Mouse (Mus musculus): ENCODE measurements around the gene Brd3. TPM values are rescaled to one million over a fixed set of nuclear protein-coding genes. Genes with fewer than 3 reads are reported as not detected.

Gene Brd3
- polyA plus RNA-seq, 1 experiment from 2014 or later, result 147 TPM

- 62% methylated on average over 4 of the region's 4 CpGs for WGBS
- no peaks in the 10 kb centered on the region for H3K27me3 ChIP-seq (ENCODE audit: control insufficient read depth, insufficient read depth, low read length)
- no peak overlapping the region for H3K27ac ChIP-seq (ENCODE audit: low read depth, low read length)
- no peak overlapping the region for H3K4me3 ChIP-seq (ENCODE audit: low read length)
- peaks cover 48% of the 10 kb centered on the region for H3K4me1 ChIP-seq (ENCODE audit: control insufficient read depth, insufficient read depth, low read length)
- H3K36me3 ChIP-seq (ENCODE audit: control insufficient read depth, insufficient read depth, low read length), result peaks cover 29% of the 10 kb centered on the region
- no peak for ATAC-seq (ENCODE audit: low FRiP score, low TSS enrichment)
- H3K4me2 ChIP-seq (replicated peaks; ENCODE audit: low read depth, low read length), result no peak overlapping the region
- H3K9ac ChIP-seq (ENCODE audit: low read depth, low read length), result no peak overlapping the region
- no peaks in the 10 kb centered on the region for H3K9me3 ChIP-seq (ENCODE audit: control insufficient read depth, low read length)
Measured at GRCm38 (mm10) chr2:27469292-27469990, 38.0 kb downstream of the Brd3 start.

- WGBS, result 88% methylated on average over 4 of the region's 4 CpGs
Measured at GRCm38 (mm10) chr2:27462901-27463300, 44.6 kb downstream of the Brd3 start.

DNA sequence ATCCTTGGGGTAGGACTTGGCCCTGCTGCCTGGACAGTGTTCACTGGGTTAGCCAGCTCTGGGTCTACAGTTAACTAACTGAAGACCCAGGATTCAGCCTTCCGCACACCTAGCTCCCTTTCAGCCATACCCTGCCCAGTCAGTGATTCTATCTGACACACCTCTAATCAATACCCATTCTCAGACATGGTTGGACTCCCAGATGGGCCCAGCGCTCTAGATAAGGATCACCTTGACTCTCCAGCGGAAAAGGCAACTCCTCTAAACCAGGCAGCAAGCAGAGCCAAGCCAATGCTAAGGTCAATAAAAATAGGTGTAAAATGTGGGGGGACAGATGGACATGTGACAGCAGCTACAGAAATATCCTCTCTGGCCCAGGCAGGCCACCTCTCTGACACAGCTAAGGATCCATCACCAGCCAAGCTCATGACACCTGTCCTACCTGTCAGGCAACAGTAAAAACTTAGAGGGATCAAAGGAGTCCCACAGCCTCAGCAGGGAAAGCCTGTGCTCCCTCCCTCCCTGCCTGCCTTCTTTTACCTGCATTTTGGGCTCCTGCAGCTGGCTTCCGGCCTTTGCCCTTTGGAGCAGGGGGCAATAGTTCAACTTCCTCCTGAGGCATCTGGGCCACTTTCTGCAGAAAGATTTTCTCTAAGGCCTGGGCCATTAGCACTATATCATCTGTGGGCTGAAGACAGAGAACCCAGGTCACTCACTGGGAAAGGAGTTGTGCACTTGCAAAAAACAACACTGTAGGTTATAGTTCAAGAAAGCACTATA is 45.4 kb downstream of the Brd3 start:
- no peak for ATAC-seq (ENCODE audit: low FRiP score, low TSS enrichment)
- Histone ChIP-seq H3K27ac (ENCODE audit: low read depth, low read length) (no peak overlapping the region), H3K27me3 (ENCODE audit: control insufficient read depth, insufficient read depth, low read length) (no peaks in the 10 kb centered on the region), H3K9me3 (ENCODE audit: control insufficient read depth, low read length) (no peaks in the 10 kb centered on the region), H3K9ac (ENCODE audit: low read depth, low read length) (no peak overlapping the region), H3K4me2 (replicated peaks; ENCODE audit: low read depth, low read length) (no peak overlapping the region), H3K4me1 (ENCODE audit: control insufficient read depth, insufficient read depth, low read length) (no peaks in the 10 kb centered on the region), H3K36me3 (ENCODE audit: control insufficient read depth, insufficient read depth, low read length) (peaks cover 88% of the 10 kb centered on the region), H3K4me3 (ENCODE audit: low read length) (no peak overlapping the region)
- WGBS, result 86% methylated on average over 4 of the region's 4 CpGs

More at GRCm38 (mm10) chr2:27462901-27463300, 44.6 kb downstream of the Brd3 start:
- H3K9ac ChIP-seq (ENCODE audit: low read depth, low read length), result no peak overlapping the region
- no peak overlapping the region for H3K4me3 ChIP-seq (ENCODE audit: low read length)
- H3K4me1 ChIP-seq (ENCODE audit: control insufficient read depth, insufficient read depth, low read length), result no peaks in the 10 kb centered on the region
- no peaks in the 10 kb centered on the region for H3K27me3 ChIP-seq (ENCODE audit: control insufficient read depth, insufficient read depth, low read length)
- H3K4me2 ChIP-seq (replicated peaks; ENCODE audit: low read depth, low read length), result no peak overlapping the region
- H3K9me3 ChIP-seq (ENCODE audit: control insufficient read depth, low read length), result no peaks in the 10 kb centered on the region
- peaks cover 79% of the 10 kb centered on the region for H3K36me3 ChIP-seq (ENCODE audit: control insufficient read depth, insufficient read depth, low read length)
- ATAC-seq (ENCODE audit: low FRiP score, low TSS enrichment), result no peak
- H3K27ac ChIP-seq (ENCODE audit: low read depth, low read length), result no peak overlapping the region

GRCm38 (mm10) chr2:27460651-27461050 is 46.8 kb downstream of the Brd3 start:
- Histone ChIP-seq H3K9ac (ENCODE audit: low read depth, low read length) (no peak overlapping the region), H3K27ac (ENCODE audit: low read depth, low read length) (no peak overlapping the region), H3K36me3 (ENCODE audit: control insufficient read depth, insufficient read depth, low read length) (peaks cover 97% of the 10 kb centered on the region), H3K4me3 (ENCODE audit: low read length) (no peak overlapping the region), H3K9me3 (ENCODE audit: control insufficient read depth, low read length) (no peaks in the 10 kb centered on the region), H3K4me1 (ENCODE audit: control insufficient read depth, insufficient read depth, low read length) (no peaks in the 10 kb centered on the region), H3K27me3 (ENCODE audit: control insufficient read depth, insufficient read depth, low read length) (no peaks in the 10 kb centered on the region), H3K4me2 (replicated peaks; ENCODE audit: low read depth, low read length) (no peak overlapping the region)
- ATAC-seq (ENCODE audit: low FRiP score, low TSS enrichment), result no peak
- WGBS, result 68% methylated on average over 9 of the region's 9 CpGs

DNA sequence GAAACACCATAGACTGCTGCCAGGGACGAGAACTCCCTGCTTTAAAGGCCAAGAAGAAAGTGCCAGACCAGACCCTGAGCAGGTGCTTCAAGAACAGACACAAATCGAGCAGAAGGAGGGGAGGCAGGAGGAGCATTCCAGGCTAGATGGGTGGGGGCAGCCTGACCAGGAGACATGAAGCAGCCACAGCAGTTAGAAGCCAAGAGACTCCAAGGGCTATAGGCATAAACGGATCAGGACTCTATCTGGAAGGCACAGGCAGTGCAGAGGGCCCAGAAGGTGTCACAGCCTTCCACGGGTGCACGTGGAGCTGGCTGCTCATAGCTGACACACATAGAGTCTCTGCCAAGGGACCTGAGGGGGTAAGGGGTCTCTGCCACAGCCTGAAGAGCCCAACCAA is 47.3 kb downstream of the Brd3 start:
- no peak overlapping the region for H3K4me2 ChIP-seq (replicated peaks; ENCODE audit: low read depth, low read length)
- H3K4me1 ChIP-seq (ENCODE audit: control insufficient read depth, insufficient read depth, low read length), result no peaks in the 10 kb centered on the region
- 86% methylated on average over 5 of the region's 5 CpGs for WGBS
- no peak overlapping the region for H3K9ac ChIP-seq (ENCODE audit: low read depth, low read length)
- H3K27ac ChIP-seq (ENCODE audit: low read depth, low read length), result no peak overlapping the region
- no peak overlapping the region for H3K4me3 ChIP-seq (ENCODE audit: low read length)
- ATAC-seq (ENCODE audit: low FRiP score, low TSS enrichment), result no peak
- peaks cover 97% of the 10 kb centered on the region for H3K36me3 ChIP-seq (ENCODE audit: control insufficient read depth, insufficient read depth, low read length)
- no peaks in the 10 kb centered on the region for H3K27me3 ChIP-seq (ENCODE audit: control insufficient read depth, insufficient read depth, low read length)
- H3K9me3 ChIP-seq (ENCODE audit: control insufficient read depth, low read length), result no peaks in the 10 kb centered on the region

GRCm38 (mm10) chr2:27459735-27460134 is 47.7 kb downstream of the Brd3 start:
- Histone ChIP-seq H3K9me3 (ENCODE audit: control insufficient read depth, low read length) (no peaks in the 10 kb centered on the region), H3K27ac (ENCODE audit: low read depth, low read length) (no peak overlapping the region), H3K4me2 (replicated peaks; ENCODE audit: low read depth, low read length) (no peak overlapping the region), H3K9ac (ENCODE audit: low read depth, low read length) (no peak overlapping the region), H3K36me3 (ENCODE audit: control insufficient read depth, insufficient read depth, low read length) (peaks cover 100% of the 10 kb centered on the region), H3K27me3 (ENCODE audit: control insufficient read depth, insufficient read depth, low read length) (no peaks in the 10 kb centered on the region), H3K4me1 (ENCODE audit: control insufficient read depth, insufficient read depth, low read length) (no peaks in the 10 kb centered on the region), H3K4me3 (ENCODE audit: low read length) (no peak overlapping the region)
- WGBS, result 80% methylated on average over 7 of the region's 7 CpGs
- ATAC-seq (ENCODE audit: low FRiP score, low TSS enrichment), result no peak

DNA sequence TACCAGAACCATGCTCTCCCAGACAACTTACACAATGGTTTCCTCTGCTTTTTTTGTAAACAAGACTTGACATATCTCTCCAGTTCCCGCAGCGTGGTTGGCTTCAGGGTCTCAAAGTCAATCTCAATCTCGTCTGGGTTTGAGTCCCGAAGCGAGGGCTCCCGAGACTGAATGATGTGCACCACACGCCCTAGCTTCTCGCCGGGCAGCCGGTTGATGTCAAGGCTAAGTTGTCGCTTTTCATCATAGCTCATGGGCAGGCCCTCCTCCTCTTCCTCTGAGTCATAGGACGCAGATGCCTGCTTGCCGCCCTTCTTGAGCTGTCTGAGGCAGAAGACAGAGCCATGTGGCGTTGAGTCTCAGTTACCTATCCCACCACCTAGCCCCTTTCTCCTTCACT is 57.2 kb downstream of the Brd3 start:
- Histone ChIP-seq H3K4me3 (ENCODE audit: low read length) (no peak overlapping the region), H3K36me3 (ENCODE audit: control insufficient read depth, insufficient read depth, low read length) (peaks cover 95% of the 10 kb centered on the region), H3K4me1 (ENCODE audit: control insufficient read depth, insufficient read depth, low read length) (no peaks in the 10 kb centered on the region), H3K9ac (ENCODE audit: low read depth, low read length) (no peak overlapping the region), H3K9me3 (ENCODE audit: control insufficient read depth, low read length) (no peaks in the 10 kb centered on the region), H3K27ac (ENCODE audit: low read depth, low read length) (no peak overlapping the region), H3K27me3 (ENCODE audit: control insufficient read depth, insufficient read depth, low read length) (no peaks in the 10 kb centered on the region), H3K4me2 (replicated peaks; ENCODE audit: low read depth, low read length) (no peak overlapping the region)
- WGBS, result 88% methylated on average over 14 of the region's 14 CpGs
- no peak for ATAC-seq (ENCODE audit: low FRiP score, low TSS enrichment)

- no peak overlapping the region for H3K9ac ChIP-seq (ENCODE audit: low read depth, low read length)
- H3K4me2 ChIP-seq (replicated peaks; ENCODE audit: low read depth, low read length), result no peak overlapping the region
- 90% methylated on average over 5 of the region's 5 CpGs for WGBS
- H3K4me1 ChIP-seq (ENCODE audit: control insufficient read depth, insufficient read depth, low read length), result no peaks in the 10 kb centered on the region
- no peak overlapping the region for H3K27ac ChIP-seq (ENCODE audit: low read depth, low read length)
- no peak for ATAC-seq (ENCODE audit: low FRiP score, low TSS enrichment)
- no peaks in the 10 kb centered on the region for H3K27me3 ChIP-seq (ENCODE audit: control insufficient read depth, insufficient read depth, low read length)
- peaks cover 80% of the 10 kb centered on the region for H3K36me3 ChIP-seq (ENCODE audit: control insufficient read depth, insufficient read depth, low read length)
- no peak overlapping the region for H3K4me3 ChIP-seq (ENCODE audit: low read length)
- no peaks in the 10 kb centered on the region for H3K9me3 ChIP-seq (ENCODE audit: control insufficient read depth, low read length)
Measured at GRCm38 (mm10) chr2:27447782-27448181, 59.7 kb downstream of the Brd3 start.

DNA sequence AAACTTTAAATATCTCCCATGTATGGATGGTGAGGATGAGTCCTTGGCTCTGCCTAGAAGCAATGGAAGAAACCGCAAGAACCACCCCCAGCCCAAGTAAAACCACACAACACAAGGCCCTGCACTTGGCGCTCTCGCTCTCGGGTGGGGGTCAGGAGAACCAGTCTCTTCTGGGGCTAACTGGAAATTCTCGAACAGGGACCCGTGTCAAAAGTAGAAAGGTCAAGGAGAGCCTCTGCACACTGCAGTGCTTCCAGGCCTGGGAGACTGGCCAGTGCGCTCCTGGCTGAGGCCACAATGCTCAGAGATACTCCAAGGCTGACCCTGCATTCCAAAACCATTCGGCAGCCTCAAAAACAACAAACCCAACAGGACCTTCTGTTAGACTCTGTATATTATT is 60.6 kb downstream of the Brd3 start:
- H3K27me3 ChIP-seq (ENCODE audit: control insufficient read depth, insufficient read depth, low read length), result no peaks in the 10 kb centered on the region
- peaks cover 70% of the 10 kb centered on the region for H3K36me3 ChIP-seq (ENCODE audit: control insufficient read depth, insufficient read depth, low read length)
- ATAC-seq (ENCODE audit: low FRiP score, low TSS enrichment), result no peak
- 0 out of 2 replicates have a peak, but pooled peaks cover under 1% of the 10 kb centered on the region for H3K4me1 ChIP-seq (ENCODE audit: control insufficient read depth, insufficient read depth, low read length)
- no peak overlapping the region for H3K9ac ChIP-seq (ENCODE audit: low read depth, low read length)
- H3K4me2 ChIP-seq (replicated peaks; ENCODE audit: low read depth, low read length), result no peak overlapping the region
- H3K9me3 ChIP-seq (ENCODE audit: control insufficient read depth, low read length), result no peaks in the 10 kb centered on the region
- no peak overlapping the region for H3K27ac ChIP-seq (ENCODE audit: low read depth, low read length)
- whole genome bisulfite sequencing, result 89% methylated on average over 8 of the region's 8 CpGs
- H3K4me3 ChIP-seq (ENCODE audit: low read length), result no peak overlapping the region

Data from kidney, embryonic 14.5 days (tissue).